Mouse (Mus musculus): ENCODE data around the gene Ptprd. TPM values are rescaled to one million over a fixed set of nuclear protein-coding genes. Genes with fewer than 3 reads are reported as not detected.

Gene Ptprd
- polyA plus RNA-seq, 1 experiment = not detected

DNA sequence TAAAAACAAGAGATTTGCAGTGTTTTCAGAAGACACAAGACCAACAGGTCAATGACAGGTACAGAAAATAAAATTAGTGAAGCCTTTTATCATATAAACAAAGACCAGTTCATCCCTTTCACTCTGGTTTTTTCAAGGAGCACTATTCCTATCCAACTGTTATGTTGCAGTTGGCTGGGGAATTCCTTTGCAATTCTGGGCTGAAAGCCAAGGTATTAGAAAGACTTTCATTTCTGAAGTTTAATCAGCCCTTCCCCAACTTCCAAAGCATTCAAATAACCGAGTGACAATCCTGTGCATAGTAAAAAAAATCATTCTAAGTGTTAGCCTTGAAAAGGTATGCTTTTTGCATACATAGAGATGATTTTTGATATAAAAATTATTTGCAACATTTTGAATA is 61.2 kb downstream of the Ptprd start:
- TF ChIP-seq GATA1 (IDR thresholded peaks at IDR 0.05; ENCODE audit: borderline replicate concordance, low read length) (no peak), FLI1 (IDR thresholded peaks at IDR 0.05; ENCODE audit: low read length) (no peak)
- H3K4me1 ChIP-seq = no peaks in the 10 kb centered on the region
- no peaks in the 10 kb centered on the region for H3K9me3 ChIP-seq
- no peak overlapping the region for H3K4me3 ChIP-seq (replicated peaks)
- no peaks in the 10 kb centered on the region for H3K36me3 ChIP-seq (replicated peaks; ENCODE audit: low read length)
- no peaks in the 10 kb centered on the region for H3K27me3 ChIP-seq (replicated peaks)

DNA sequence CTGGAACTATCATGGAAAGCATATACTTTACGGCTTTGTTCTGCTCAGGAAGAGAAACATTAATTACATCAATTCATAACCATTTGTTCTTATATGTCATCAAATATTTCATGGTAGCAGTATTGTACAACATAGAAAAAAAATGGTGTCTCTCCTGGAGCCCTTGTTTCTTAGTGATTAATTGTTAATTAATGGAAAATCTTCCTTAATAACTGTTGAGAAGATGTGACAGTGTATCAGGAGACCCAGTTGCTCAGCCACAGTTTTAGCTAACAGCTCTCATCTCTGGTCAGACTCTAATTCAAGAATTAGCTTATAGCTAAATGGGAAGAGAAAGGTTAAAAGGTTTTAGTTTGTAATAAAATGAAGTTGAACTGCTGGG is 69.0 kb downstream of the Ptprd start:
- Histone ChIP-seq H3K4me1 (no peaks in the 10 kb centered on the region), H3K36me3 (replicated peaks; ENCODE audit: low read length) (no peaks in the 10 kb centered on the region), H3K27me3 (replicated peaks) (no peaks in the 10 kb centered on the region), H3K9me3 (no peaks in the 10 kb centered on the region), H3K4me3 (replicated peaks) (no peak overlapping the region)
- TF ChIP-seq GATA1 (IDR thresholded peaks at IDR 0.05; ENCODE audit: borderline replicate concordance, low read length) (no peak), FLI1 (IDR thresholded peaks at IDR 0.05; ENCODE audit: low read length) (no peak)

DNA sequence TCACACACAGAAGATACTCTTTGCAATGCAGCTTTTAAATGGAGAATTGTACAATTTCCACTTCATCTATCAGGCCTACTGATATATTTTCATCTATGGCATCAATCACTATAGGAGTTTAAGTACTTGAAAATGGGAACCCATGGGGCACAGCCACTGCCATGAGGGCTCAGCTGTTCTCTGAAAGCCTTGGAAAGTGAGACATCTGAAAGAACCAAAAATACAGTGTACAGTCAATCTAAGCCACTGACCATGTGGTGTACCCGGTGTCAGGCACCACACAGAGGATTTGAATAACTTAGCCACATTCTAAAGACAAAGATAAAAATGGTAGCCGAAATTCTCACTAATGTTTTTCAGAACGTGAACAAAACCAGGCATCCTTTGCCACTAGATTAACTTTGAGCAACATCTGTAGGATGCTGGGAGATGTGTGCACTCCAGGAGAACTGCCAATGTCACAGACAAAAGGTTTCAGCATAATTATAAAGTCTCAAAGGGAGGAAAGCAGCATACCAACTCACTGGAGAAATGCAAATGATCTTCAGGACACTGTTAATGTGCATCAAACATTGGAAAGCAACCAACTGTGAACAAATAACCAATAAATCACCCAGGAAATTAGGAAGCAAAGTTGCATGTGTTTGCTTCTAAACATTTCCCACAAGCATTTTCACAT is 69.5 kb downstream of the Ptprd start:
- H3K9me3 ChIP-seq = no peaks in the 10 kb centered on the region
- no peak overlapping the region for H3K4me3 ChIP-seq (replicated peaks)
- no peaks in the 10 kb centered on the region for H3K36me3 ChIP-seq (replicated peaks; ENCODE audit: low read length)
- TF ChIP-seq FLI1 (IDR thresholded peaks at IDR 0.05; ENCODE audit: low read length) (no peak), GATA1 (IDR thresholded peaks at IDR 0.05; ENCODE audit: borderline replicate concordance, low read length) (no peak)
- no peaks in the 10 kb centered on the region for H3K4me1 ChIP-seq
- H3K27me3 ChIP-seq (replicated peaks) = no peaks in the 10 kb centered on the region

- Histone ChIP-seq H3K4me3 (replicated peaks) (no peak overlapping the region), H3K27me3 (replicated peaks) (no peaks in the 10 kb centered on the region), H3K36me3 (replicated peaks; ENCODE audit: low read length) (no peaks in the 10 kb centered on the region), H3K9me3 (no peaks in the 10 kb centered on the region), H3K4me1 (no peaks in the 10 kb centered on the region)
- TF ChIP-seq FLI1 (IDR thresholded peaks at IDR 0.05; ENCODE audit: low read length) = no peak
- TF ChIP-seq GATA1 (IDR thresholded peaks at IDR 0.05; ENCODE audit: borderline replicate concordance, low read length) = no peak
Observed at GRCm38 (mm10) chr4:78110898-78111297, 100.9 kb downstream of the Ptprd start.

GRCm38 (mm10) chr4:78097526-78097925 is 114.2 kb downstream of the Ptprd start:
- Histone ChIP-seq H3K27me3 (replicated peaks) (no peaks in the 10 kb centered on the region), H3K4me3 (replicated peaks) (no peak overlapping the region), H3K4me1 (no peaks in the 10 kb centered on the region), H3K9me3 (no peaks in the 10 kb centered on the region), H3K36me3 (replicated peaks; ENCODE audit: low read length) (no peaks in the 10 kb centered on the region)
- no peak for TF ChIP-seq FLI1 (IDR thresholded peaks at IDR 0.05; ENCODE audit: low read length)
- TF ChIP-seq GATA1 (IDR thresholded peaks at IDR 0.05; ENCODE audit: borderline replicate concordance, low read length) = no peak

- no peak for TF ChIP-seq FLI1 (IDR thresholded peaks at IDR 0.05; ENCODE audit: low read length)
- no peak for TF ChIP-seq GATA1 (IDR thresholded peaks at IDR 0.05; ENCODE audit: borderline replicate concordance, low read length)
- Histone ChIP-seq H3K36me3 (replicated peaks; ENCODE audit: low read length) (no peaks in the 10 kb centered on the region), H3K27me3 (replicated peaks) (no peaks in the 10 kb centered on the region), H3K4me1 (no peaks in the 10 kb centered on the region), H3K4me3 (replicated peaks) (no peak overlapping the region), H3K9me3 (no peaks in the 10 kb centered on the region)
Observed at GRCm38 (mm10) chr4:78082744-78083143, 129.0 kb downstream of the Ptprd start.

DNA sequence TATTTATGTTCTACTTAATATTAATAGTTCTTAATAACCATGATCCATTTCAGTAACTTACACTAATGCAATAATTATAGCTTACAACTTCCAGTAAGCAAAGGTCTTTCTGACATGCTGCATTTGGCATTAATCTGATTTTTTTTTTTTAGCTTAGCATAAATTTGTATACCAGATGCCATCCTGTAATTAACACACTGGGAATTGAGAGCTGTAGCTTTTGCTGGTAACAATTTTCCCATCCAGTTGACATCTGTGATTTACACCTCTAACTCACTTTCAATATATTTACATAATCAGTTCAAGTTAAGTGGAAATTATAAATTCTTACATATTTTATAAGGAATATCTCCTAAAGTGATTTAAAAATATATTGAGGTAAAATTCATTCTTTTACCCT is 134.3 kb downstream of the Ptprd start:
- Histone ChIP-seq H3K27me3 (replicated peaks) (no peaks in the 10 kb centered on the region), H3K36me3 (replicated peaks; ENCODE audit: low read length) (no peaks in the 10 kb centered on the region), H3K4me3 (replicated peaks) (no peak overlapping the region), H3K4me1 (no peaks in the 10 kb centered on the region), H3K9me3 (no peaks in the 10 kb centered on the region)
- TF ChIP-seq GATA1 (IDR thresholded peaks at IDR 0.05; ENCODE audit: borderline replicate concordance, low read length) (no peak), FLI1 (IDR thresholded peaks at IDR 0.05; ENCODE audit: low read length) (no peak)

GRCm38 (mm10) chr4:78077087-78077486 is 134.7 kb downstream of the Ptprd start:
- no peak for TF ChIP-seq FLI1 (IDR thresholded peaks at IDR 0.05; ENCODE audit: low read length)
- no peaks in the 10 kb centered on the region for H3K4me1 ChIP-seq
- no peaks in the 10 kb centered on the region for H3K36me3 ChIP-seq (replicated peaks; ENCODE audit: low read length)
- H3K27me3 ChIP-seq (replicated peaks) = no peaks in the 10 kb centered on the region
- H3K9me3 ChIP-seq = no peaks in the 10 kb centered on the region
- H3K4me3 ChIP-seq (replicated peaks) = no peak overlapping the region

- Histone ChIP-seq H3K27me3 (replicated peaks) (no peaks in the 10 kb centered on the region), H3K9me3 (no peaks in the 10 kb centered on the region), H3K4me1 (no peaks in the 10 kb centered on the region), H3K4me3 (replicated peaks) (no peak overlapping the region), H3K36me3 (replicated peaks; ENCODE audit: low read length) (no peaks in the 10 kb centered on the region)
- no peak for TF ChIP-seq FLI1 (IDR thresholded peaks at IDR 0.05; ENCODE audit: low read length)
- TF ChIP-seq GATA1 (IDR thresholded peaks at IDR 0.05; ENCODE audit: borderline replicate concordance, low read length) = no peak
Observed at GRCm38 (mm10) chr4:78038401-78038800, 173.4 kb downstream of the Ptprd start.

DNA sequence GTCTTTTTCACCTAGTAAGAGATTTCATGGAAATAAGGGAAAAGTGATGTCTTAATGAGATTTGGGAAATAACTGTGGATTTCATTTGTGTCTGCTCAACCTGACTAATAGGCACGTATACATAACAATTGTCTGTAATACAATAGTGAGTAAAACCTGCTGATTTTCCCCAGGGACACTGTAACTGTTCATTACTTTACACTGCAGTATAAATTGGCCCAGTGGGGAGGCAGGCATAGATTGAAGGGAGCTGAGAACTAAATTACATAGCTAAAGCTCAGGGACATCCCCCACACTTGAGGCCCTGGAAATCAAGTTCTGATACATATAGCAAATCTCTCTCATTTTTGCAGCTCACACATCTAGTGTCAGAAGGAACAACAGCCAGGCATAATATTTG is 209.7 kb downstream of the Ptprd start:
- Histone ChIP-seq H3K4me3 (replicated peaks) (no peak overlapping the region), H3K27me3 (replicated peaks) (no peaks in the 10 kb centered on the region), H3K4me1 (no peaks in the 10 kb centered on the region), H3K36me3 (replicated peaks; ENCODE audit: low read length) (no peaks in the 10 kb centered on the region), H3K9me3 (no peaks in the 10 kb centered on the region)
- TF ChIP-seq FLI1 (IDR thresholded peaks at IDR 0.05; ENCODE audit: low read length) (no peak), GATA1 (IDR thresholded peaks at IDR 0.05; ENCODE audit: borderline replicate concordance, low read length) (no peak)

GRCm38 (mm10) chr4:77992709-77993108 is 219.1 kb downstream of the Ptprd start:
- TF ChIP-seq GATA1 (IDR thresholded peaks at IDR 0.05; ENCODE audit: borderline replicate concordance, low read length) (no peak), FLI1 (IDR thresholded peaks at IDR 0.05; ENCODE audit: low read length) (no peak)
- Histone ChIP-seq H3K4me3 (replicated peaks) (no peak overlapping the region), H3K36me3 (replicated peaks; ENCODE audit: low read length) (no peaks in the 10 kb centered on the region), H3K4me1 (no peaks in the 10 kb centered on the region), H3K27me3 (replicated peaks) (no peaks in the 10 kb centered on the region), H3K9me3 (no peaks in the 10 kb centered on the region)
